Mouse (Mus musculus) gastrocnemius, adult 2 months (tissue): ENCODE measurements around the gene Hspa12a. TPM values are rescaled to one million over a fixed set of nuclear protein-coding genes. Genes with fewer than 3 reads are reported as not detected.

Experiments
- DNase-seq: peaks from one replicate; pipeline ENCODE4 v3.0.0; 2022
- H3K27ac ChIP-seq: fragments of 200-600 bp; 2 replicates; pipeline ENCODE4 v1.8.1; 2022; ENCODE audit warnings: mild to moderate bottlenecking
- H3K4me3 ChIP-seq: fragments of 200-600 bp; 2 replicates; pipeline ENCODE4 v1.8.1; 2022; ENCODE audit warnings: mild to moderate bottlenecking, moderate library complexity
- CTCF ChIP-seq: fragments of 200-600 bp; IDR thresholded peaks from 2 replicates; pipeline ENCODE4 v1.8.1; 2022; ENCODE audit warnings: antibody characterized with exemption, mild to moderate bottlenecking, moderate library complexity
- intact Hi-C: fragments of 180-260 bp; cut with DNase I; formaldehyde crosslinking; loops from one replicate; pipeline ENCODE4 v1.15.1; 2025
- total RNA-seq, 2 experiments: library from RNA; stranded (reverse); gene quantifications; 2 replicates each; pipeline ENCODE4 v1.2.3; 2021

The Hspa12a gene
- total RNA-seq, 2 experiments from 2014 or later = 4.4 to 5.7 TPM

DNA sequence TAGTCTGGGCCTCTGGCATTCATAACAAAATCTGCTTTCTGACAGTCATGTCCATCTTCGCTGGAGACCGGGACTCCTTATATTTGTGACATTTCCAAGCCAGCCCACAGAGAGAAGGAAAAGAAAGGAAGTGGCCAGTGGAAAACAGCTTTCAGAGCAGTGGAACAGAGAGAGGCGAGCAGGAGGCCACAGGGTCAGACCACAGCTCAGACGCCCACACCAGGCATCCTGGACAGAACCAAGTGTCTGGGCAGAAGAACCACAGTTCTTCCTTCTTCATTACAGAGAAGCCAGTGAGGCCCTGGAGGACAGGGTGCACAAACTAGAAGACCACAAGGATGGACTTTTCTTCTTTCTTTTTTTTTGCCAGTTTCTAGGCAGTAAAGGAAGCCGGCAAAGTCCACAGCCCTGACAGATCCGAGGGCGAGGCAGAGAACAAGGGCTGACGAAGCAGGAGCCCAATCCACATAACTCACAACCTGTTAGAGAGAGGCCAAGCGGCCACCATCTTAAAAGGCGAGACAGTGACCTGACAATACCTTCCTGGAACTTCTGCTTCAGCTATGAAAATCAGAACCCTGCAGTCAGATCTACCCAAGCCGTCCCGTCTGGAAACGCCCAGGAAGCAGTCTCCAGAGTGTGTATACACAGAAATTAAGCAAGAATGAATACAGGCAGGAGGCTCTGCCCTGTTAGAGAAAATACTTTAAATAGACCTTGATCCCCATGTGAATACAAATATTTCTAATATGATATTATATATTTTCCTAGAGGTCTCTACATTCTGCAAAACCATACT lies 93.9 kb downstream of the Hspa12a start:
- Histone ChIP-seq H3K4me3 (no peak overlapping the region), H3K27ac (peak overlapping the region; percentile 53)
- no peak for DNase-seq
- intact Hi-C loops = no loop called here
- TF ChIP-seq CTCF = no peak

DNA sequence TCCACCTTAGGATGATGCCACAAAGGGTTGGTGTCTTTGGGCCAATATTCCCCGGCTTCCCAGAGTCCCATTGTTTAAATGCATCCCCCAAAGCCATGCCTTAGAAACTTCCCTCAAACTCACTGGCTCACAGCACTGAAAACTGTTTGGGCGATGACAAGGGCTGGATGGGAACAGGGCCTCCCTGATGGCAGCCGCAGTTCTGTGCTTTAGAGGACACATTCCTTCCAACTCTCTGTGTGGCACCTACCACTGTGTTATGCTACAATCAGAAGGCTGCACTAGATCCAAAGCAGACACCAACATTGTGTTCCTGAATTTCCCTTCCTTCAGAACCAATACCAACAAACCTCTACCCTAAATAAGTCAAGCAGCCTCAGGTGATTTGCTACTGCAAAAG lies 99.8 kb downstream of the Hspa12a start:
- Histone ChIP-seq H3K4me3 (no peak overlapping the region), H3K27ac (no peak overlapping the region)
- DNase-seq = no peak
- intact Hi-C loops = no loop called here
- no peak for TF ChIP-seq CTCF

DNA sequence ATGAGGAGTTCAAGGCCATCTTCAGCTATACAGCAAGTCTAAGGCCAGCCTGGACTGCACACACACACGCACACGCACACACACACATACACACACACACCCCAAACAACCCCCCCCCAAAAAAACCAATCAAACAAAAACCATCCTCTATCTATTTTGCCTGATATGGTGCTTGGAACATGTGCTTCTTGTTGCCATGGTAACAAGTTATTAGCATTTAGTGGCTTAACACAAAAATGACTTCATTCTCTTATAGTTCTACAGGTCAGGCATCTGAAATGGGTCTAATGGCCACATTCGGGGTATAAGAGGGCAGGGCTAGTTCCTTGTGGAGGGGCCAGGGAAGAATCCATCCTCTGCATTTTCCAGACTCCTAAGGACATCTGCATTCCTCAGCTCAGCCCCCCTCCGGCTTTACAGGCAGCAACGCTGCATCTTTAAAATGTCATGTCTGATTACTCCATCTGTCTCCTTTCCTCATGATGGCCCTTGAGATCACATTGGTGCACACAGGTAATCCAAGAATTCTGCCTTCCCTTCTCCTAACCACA lies 102.7 kb downstream of the Hspa12a start:
- intact Hi-C loops = no loop called here
- TF ChIP-seq CTCF = no peak
- Histone ChIP-seq H3K4me3 (no peak overlapping the region), H3K27ac (no peak overlapping the region)
- DNase-seq = no peak

DNA sequence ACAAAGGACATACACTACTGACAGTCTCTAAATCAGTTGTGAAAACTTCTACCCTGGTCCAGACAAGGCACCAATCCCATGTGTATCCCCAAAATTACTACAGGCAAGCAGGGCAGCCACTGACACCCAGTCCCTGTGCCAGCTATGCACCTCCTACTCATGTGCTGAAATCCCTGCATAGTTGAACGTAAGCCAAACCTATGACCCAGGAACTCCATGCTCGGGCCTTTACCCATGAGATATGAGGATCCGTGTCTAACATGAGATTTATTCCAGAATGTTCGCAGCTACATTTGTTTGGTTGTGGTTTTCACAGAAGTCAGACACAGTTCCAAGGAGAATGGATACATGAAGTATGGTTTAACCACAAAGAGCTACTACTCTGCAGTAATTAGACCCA lies 103.6 kb downstream of the Hspa12a start:
- TF ChIP-seq CTCF = no peak
- intact Hi-C loops = no loop called here
- DNase-seq = no peak

DNA sequence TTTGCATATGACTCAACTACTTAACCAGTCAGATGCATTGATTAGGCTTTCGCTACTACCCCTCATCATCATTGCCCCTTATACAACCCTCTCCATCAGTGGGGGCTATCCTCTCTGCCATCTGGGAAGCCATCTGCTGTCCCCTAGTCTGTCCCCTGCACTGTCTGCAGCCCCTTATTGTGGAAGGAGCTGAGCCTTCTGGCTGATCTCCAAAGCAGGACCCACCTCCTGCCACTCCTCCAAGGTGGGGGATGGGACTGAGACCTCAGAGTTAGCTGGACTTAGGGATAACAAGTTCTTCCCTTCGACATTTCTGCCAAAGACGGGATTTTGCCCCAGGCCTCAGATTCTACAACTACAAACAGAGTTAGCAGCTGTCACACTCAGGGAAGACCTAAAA lies 104.1 kb downstream of the Hspa12a start:
- intact Hi-C loops = no loop called here
- 0 out of 2 replicates have a peak overlapping the region, but pooled peaks have one; percentile 12 for H3K27ac ChIP-seq

More for the DNA sequence above, 103.6 kb downstream of the Hspa12a start:
- H3K4me3 ChIP-seq = no peak overlapping the region
- peak overlapping the region; percentile 24; the same call in 1 of the 2 replicates for H3K27ac ChIP-seq

DNA sequence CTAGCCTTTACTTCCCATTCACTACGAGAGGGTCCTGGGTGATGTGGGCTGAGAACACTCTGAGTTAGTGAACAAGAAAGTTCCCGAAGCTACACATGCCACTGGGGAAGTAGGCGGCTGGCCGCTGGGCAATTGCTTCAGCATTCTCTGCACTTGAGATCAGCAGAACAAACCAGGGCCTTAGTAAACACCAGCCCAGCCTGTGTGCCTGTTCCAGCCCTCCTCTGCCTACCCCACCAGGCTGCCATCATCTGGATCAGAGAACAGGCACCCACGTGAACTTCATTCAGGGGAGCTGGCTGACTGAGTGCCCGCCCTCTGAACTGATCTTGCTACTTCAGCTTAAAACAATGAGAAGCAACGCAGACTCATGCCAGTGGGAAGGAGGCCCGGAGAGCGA lies 104.7 kb downstream of the Hspa12a start:
- no peak for DNase-seq
- Histone ChIP-seq H3K27ac (peak overlapping the region; percentile 12; the same call in 1 of the 2 replicates), H3K4me3 (no peak overlapping the region)
- intact Hi-C loops = no loop called here
- no peak for TF ChIP-seq CTCF

More for the DNA sequence above, 104.1 kb downstream of the Hspa12a start:
- no peak overlapping the region for H3K4me3 ChIP-seq
- no peak for TF ChIP-seq CTCF
- DNase-seq = no peak

DNA sequence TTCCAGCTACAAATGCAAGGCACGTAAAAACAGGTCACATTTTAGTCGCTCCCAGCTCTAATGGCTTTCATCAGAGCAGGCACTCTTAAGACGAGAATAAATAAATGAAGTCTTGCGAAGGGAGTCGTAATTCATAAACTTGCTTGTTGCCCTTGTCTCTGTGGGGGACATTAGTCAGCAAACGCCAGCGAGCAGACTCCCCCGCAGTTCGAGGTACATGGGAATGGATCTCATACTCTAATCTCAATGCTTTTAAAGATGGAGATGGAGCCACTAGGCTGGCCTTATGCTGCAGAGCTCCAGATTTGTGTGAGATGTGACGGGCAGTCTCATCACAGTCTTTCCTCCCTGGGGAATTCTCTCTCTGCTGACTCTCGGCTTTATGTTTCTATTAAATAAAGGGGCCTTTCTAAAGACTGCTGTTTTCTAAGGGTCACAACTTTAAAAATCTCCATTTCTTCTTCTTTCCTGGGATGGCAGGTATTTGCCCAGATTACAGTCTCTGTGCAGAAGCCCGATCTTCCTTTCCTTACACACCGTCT lies 109.7 kb downstream of the Hspa12a start:
- intact Hi-C loops = no loop called here
- TF ChIP-seq CTCF = no peak
- DNase-seq = no peak
- Histone ChIP-seq H3K4me3 (no peak overlapping the region), H3K27ac (no peak overlapping the region)

DNA sequence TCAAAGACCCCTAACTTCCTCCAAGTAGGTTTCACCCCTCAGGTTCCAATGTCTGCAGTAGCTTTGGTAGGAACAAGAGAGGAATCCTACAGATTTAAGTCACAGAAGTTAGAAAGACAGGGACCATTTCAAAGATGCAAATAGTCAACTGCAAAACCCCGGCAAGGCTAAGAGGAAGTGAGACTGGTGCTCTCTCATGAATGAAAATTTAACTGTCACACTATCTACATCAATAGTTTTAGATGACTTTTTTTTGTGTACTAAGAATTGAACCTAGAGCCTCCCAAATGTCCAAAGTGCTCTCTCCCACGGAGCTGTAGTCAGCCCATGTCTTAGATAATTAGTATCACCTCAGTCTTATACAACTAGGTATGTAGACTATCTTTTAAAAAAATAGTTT lies 110.5 kb downstream of the Hspa12a start:
- Histone ChIP-seq H3K27ac (no peak overlapping the region), H3K4me3 (no peak overlapping the region)
- no peak for DNase-seq
- no peak for TF ChIP-seq CTCF
- intact Hi-C loops = no loop called here

DNA sequence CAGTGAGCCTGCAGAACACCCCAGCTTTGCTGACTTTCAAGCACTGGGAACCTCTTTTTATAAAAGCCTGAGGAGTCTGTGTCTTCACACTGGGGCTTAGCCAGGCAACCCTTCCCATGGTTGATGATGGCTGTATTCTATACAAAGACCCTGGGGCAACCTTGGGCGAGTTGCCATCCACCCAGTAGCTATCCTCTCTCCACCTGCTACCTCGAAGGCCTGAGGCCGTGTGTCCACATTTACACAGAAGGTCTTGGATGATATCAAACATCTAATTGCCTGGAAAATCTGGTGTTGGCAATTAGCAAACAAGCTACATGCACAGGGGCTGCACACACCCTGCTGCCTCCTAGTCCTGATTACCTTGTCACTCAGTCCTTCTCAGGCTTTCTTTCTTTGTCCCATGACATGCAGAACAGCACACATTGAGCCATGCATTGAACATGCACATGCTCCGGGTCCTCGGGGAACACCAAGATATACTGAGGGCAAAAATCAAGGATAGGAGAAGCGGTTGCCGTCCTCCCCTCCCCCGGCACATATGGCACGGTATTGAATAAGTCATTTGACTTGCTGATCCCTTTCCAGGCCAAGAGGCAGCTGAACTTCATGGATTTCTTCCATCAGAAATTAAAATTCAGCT lies 112.1 kb downstream of the Hspa12a start:
- intact Hi-C loops = no loop called here
- no peak for TF ChIP-seq CTCF
- no peak for DNase-seq
- Histone ChIP-seq H3K27ac (no peak overlapping the region), H3K4me3 (no peak overlapping the region)

DNA sequence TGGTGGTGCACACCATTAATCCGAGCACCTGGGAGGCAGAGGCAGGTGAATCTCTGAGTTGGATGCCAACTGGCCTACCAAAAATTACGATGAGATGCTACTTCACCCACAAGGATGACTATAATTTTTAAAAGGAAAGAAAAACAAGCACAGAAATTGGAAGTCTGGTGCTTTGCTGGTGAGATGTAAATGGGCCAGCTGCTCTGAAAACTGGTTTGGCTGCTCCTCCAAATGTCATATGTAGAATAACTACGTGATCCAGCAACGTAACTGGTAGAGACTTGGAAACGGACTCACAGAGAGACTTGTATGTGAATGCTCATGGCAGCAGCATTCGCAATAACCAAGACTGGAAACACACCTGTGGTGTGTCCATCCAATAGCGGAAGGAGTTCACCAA lies 113.3 kb downstream of the Hspa12a start:
- intact Hi-C loops = no loop called here
- H3K4me3 ChIP-seq = no peak overlapping the region
- H3K27ac ChIP-seq = no peak overlapping the region
- no peak for TF ChIP-seq CTCF
- no peak for DNase-seq

DNA sequence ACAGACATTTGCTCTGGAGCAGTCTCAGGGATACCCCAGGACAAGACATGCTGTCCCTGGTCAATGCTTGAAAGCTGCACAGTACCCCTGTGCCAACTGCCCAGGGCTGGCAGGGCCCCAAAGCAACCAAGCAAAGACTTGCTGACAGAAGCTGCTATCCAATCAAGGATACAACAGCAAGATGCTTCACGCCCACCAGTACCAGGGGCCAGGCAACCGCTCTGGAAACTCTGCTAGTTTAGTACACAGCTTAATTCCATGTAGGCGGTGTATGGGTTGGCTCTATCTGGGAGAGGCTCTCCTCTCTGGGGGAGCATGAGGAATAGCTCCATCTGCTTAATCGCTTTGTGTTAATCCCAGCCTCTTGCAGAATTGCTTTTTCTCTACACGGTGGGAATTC lies 113.9 kb downstream of the Hspa12a start:
- Histone ChIP-seq H3K27ac (peak overlapping the region; percentile 20; the same call in 1 of the 2 replicates), H3K4me3 (no peak overlapping the region)
- no peak for TF ChIP-seq CTCF
- intact Hi-C loops = no loop called here
- DNase-seq = peak; percentile 68

DNA sequence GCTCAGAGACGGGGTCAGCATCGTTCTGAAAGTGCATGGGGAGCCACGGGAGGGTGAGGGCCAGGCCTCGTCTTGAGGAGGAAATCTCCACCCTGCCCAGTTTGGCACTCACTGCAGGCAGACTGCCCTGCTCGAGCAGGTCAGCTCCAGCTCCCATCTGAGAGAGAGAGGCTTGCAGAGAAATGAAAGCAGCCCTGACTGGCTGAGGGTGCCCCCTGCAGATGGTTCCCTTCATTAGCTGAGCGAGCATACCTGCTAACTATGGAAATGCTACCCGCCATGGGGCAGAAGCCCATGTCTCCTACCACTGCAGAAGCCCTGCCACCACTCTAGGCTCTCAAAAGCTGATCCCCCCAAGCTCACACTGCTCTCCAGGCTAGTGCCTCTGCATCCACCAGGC lies 115.8 kb downstream of the Hspa12a start:
- intact Hi-C loops = no loop called here
- H3K4me3 ChIP-seq = no peak overlapping the region
- no peak for DNase-seq
- peak; percentile 14; the same call in 1 of the 2 replicates for TF ChIP-seq CTCF
- H3K27ac ChIP-seq = no peak overlapping the region

DNA sequence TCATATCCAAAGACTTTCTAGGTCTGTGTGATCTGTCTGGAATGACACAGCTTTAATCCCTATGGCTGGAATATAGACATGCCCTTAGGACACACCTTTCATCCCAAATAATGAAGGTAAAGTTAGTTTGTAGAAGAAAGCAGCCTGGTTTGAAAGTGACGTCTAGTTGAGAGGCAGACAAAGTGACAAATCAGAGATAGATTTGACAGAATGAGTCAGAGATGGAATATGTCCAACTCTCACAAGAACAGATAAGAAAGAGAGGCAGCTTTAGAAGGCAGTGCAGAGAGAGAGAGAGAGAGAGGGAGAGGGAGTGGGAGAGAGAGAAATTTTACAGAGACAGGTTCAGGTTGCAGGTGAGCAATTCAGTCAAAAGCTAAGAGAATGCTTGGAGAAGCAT lies 119.1 kb downstream of the Hspa12a start:
- Histone ChIP-seq H3K27ac (no peak overlapping the region), H3K4me3 (no peak overlapping the region)
- intact Hi-C loops = no loop called here
- no peak for TF ChIP-seq CTCF
- DNase-seq = no peak
